Mouse (Mus musculus): ENCODE data around the gene Hoxd8.

The Hoxd8 gene

GRCm38 (mm10) chr2:74733765-74734164, 29.4 kb downstream of the Hoxd8 start:
- DNase-seq (ENCODE audit: low spot score in 2 of 2) = no peak

DNA sequence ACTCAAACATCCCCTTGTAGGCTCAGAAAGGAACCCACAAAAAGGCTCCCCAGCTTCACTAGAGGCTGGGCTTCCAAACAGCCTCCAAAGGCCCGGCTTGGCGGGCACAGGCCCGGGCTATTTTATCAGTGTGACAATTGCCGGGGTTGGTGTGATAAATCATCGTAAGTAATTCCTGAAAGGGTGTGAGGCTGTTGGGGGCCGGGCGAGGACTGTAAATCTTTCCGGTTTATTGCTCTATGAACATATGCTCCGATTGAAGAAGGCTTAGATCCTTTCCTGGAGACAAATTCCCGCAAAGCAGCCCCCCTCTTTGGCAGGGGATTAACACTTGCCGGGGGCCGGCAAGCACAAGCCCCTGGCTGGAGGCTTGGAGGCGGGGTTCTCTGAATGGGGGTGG, 30.0 kb downstream of the Hoxd8 start:
- no peak for DNase-seq (ENCODE audit: low spot score in 2 of 2)

- no peak for DNase-seq (ENCODE audit: low spot score in 2 of 2)
Measured at GRCm38 (mm10) chr2:74734996-74735811, 30.8 kb downstream of the Hoxd8 start.

GRCm38 (mm10) chr2:74735851-74736687, 31.7 kb downstream of the Hoxd8 start:
- DNase-seq (ENCODE audit: low spot score in 2 of 2) = no peak

GRCm38 (mm10) chr2:74736688-74737577, 32.5 kb downstream of the Hoxd8 start:
- no peak for DNase-seq (ENCODE audit: low spot score in 2 of 2)

- DNase-seq (ENCODE audit: low spot score in 2 of 2) = no peak
Measured at GRCm38 (mm10) chr2:74737578-74738070, 33.2 kb downstream of the Hoxd8 start.

DNA sequence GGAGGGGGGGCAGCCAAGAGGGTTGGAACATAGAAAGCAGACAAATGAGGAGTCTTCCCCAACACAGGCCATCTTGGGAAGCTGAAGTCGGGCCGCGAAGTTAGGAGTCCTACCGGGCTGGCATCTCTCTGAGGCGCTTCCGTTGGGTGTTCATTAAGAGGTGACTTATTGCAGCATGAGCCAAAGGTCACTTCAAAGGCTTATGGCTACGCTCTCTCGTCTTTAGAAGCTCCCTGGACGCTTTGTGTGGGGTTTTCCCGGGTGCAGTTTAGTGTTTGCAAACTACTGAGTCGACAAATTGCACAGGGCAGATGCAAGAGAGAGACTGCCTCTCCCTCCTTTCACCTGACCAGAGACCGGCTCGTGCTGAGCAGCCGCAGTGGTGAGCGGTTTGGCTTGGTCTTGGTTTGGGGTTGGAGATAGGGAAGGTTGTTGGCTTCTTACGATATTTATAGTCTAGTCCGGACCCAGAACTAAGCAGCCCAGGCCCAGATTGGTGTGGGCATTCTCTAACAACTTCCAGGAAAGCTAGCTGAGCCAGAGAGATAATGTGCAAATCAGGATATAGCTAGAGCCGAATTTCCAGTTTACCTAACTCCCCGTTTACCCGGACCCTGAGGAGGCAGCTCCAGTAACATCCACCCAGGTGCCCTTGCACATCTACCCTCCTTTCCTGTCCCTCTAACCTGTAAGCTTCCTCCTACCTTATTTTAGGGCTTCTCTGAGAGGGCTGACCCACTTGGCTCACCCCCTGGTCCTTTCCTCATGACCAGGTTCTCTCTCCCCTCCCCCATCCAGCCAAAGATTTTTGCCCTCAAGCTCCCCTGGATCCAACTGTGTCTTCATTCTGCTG, 34.4 kb downstream of the Hoxd8 start:
- no peak for DNase-seq (ENCODE audit: low spot score in 2 of 2)

DNA sequence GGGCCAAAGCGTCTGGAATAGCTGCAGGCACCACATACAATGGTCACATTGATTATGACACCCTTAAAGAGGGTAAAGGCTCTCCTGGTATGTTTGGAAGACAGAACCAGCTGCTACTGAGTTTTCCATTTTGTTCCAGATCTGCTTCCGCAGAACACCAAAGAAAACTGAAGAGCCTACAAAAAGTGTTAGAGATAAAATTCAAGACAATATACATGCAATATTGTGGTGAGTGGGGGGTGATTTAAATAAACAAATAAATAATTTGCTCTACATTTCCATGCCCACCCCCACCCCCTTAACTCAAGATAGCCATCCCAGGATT, 35.0 kb downstream of the Hoxd8 start:
- DNase-seq (ENCODE audit: low spot score in 2 of 2) = no peak

GRCm38 (mm10) chr2:74739869-74740268, 35.5 kb downstream of the Hoxd8 start:
- DNase-seq (ENCODE audit: low spot score in 2 of 2) = no peak

DNA sequence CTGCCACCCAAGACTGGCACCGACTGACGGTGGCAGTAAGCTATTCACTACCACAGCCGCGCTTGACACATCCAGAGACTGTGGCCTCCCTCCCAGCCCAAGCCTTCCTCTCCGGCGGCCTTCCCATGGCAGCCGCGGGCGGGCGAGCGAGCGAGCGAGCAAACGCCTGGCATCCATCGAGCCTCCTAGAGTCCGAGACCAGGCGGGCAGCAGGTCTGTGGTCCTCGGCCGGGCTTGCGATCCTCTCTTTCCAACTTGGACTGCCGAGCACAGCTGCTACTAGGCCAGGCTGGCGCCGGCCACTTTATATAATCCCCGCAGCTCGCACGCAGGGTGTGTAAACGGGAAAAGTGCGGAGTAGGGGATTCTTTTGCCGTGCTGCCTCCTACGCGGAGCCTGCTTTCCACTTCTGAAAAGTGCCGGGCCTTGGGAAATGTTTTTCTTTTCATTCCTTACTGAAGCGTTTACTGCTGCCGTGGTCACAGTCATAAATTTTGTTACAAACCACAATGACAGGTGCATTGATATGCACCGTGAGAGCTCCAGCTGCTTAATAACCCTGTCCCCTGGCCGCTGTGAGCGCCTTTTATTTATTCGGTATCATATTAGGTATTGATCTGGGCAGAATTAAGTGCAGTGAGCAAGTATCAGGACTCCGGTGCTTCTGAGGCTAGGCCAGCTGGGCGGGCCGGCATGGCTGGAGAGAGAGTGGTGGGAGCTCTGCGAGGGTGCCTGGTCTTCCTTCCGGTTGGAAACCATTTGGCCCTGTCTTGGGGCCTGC, 36.1 kb downstream of the Hoxd8 start:
- peak in 1 of 2 experiments; percentile 58 for DNase-seq (ENCODE audit: low spot score in 2 of 2)

DNA sequence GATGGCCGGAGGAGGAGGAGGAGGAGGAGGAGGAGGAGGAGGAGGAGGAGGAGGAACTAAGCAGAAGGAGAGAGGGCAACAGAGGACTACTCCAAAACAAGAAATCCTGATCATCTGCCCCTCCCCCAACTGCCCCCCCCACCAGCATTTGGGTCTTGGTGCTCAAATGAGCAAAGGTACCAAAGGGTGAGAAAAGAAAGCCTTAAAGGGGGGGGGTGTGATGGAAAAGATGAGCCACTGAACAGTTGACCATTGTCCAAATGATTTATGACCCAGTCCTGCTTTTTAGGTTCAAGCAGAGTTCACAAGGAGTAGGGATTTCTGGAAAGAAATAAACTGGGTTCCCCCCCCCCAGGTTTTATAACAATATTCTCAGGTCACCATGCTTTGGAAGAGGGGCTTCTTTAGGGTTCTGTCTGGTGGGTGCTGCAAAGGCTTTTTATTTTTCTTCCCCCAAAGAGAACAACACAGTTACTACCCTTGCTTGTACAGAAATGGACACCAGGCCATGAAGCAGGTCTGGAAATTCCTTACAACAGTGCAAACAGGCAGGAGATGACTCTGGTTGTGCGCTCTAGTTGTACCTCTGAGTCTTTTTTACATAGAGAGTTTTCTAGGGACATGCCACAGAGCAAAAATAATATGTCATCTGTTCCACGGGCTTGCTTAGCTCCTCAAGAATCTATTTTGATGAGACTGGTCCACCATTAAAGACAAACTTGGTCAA, 37.0 kb downstream of the Hoxd8 start:
- DNase-seq (ENCODE audit: low spot score in 2 of 2) = no peak

DNA sequence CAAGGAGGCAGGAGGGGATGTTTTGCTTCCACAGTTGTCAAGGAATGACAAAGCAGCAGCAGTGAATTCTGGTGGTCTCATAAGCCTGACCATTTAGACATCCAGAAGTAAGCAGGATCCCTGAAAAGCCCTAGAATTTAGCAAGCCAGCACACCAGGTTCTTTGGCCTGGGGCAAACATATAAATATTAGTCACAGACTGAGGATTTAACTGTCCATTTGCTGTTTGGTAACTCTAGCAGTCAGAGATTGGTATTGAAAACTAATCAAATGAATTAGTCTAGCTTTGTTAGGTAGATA, 37.5 kb downstream of the Hoxd8 start:
- no peak for DNase-seq (ENCODE audit: low spot score in 2 of 2)

- DNase-seq (ENCODE audit: low spot score in 2 of 2) = no peak
Measured at GRCm38 (mm10) chr2:74745540-74746297, 41.3 kb downstream of the Hoxd8 start.

DNA sequence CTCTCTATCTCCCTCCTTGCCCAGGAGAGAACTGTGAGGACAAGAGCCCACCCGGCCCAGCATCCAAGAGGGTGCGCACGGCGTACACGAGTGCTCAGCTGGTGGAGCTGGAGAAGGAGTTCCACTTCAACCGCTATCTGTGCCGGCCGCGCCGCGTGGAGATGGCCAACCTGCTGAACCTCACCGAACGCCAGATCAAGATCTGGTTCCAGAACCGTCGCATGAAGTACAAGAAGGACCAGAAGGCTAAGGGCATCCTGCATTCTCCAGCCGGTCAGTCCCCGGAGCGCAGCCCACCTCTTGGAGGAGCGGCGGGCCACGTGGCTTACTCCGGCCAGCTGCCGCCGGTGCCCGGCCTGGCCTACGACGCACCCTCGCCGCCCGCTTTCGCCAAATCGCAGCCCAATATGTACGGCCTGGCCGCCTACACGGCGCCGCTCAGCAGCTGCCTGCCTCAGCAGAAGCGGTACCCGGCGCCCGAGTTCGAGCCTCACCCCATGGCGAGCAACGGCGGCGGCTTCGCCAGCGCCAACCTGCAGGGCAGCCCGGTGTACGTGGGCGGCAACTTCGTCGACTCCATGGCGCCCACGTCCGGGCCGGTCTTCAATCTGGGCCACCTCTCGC, 42.0 kb downstream of the Hoxd8 start:
- peak in 1 of 2 experiments; percentile 59 for DNase-seq (ENCODE audit: low spot score in 2 of 2)

GRCm38 (mm10) chr2:74747006-74747405, 42.6 kb downstream of the Hoxd8 start:
- DNase-seq (ENCODE audit: low spot score in 2 of 2) = no peak

DNA sequence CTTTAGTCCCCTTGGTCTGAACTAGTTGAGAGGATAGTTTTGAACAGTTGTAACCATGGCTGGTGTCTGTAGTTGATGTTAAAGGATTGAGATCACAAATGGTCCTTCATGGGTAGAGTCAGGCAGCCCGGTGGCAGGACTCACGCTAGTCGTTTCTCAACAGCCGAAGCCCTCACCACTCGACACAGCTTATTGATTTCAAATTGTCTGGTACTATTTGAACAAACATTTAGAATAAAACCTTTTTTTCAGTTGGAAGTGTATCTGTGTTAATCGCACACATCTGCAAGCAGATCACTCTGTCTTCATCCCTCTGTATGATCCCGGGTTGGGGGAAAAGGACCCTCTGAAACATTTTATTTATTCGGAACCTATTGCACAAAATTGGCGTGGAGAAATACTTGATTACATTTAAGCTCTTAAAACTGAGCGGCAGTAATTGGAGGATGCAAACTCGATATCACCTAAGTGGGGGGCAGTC, 43.3 kb downstream of the Hoxd8 start:
- no peak for DNase-seq (ENCODE audit: low spot score in 2 of 2)

GRCm38 (mm10) chr2:74748436-74748995, 44.1 kb downstream of the Hoxd8 start:
- DNase-seq (ENCODE audit: low spot score in 2 of 2) = no peak

All from urinary bladder, postnatal 4 days (tissue).